Mouse (Mus musculus) hindbrain, embryonic 15.5 days (tissue): ENCODE data around the gene Cog2. TPM values are rescaled to one million over a fixed set of nuclear protein-coding genes. Genes with fewer than 3 reads are reported as not detected.

ENCODE experiments used
- ATAC-seq: fragments of 200-750 bp; cut with Nextera tagmentation; 2 replicates; pipeline ENCODE4 v1.8.0; 2017; ENCODE audit warnings: low read depth, moderate number of reproducible peaks, moderate TSS enrichment; ENCODE audit not compliant: low FRiP score
- H3K27ac ChIP-seq: fragments of 300-500 bp; sonication (generic); replicated peaks from 2 replicates; pipeline ENCODE4 v1.5.1; 2015; ENCODE audit warnings: mild to moderate bottlenecking, inconsistent platforms
- H3K27me3 ChIP-seq: fragments of 300-500 bp; sonication (generic); 2 replicates; pipeline ENCODE4 v1.6.1; 2015; ENCODE audit warnings: control low read depth, inconsistent platforms
- H3K36me3 ChIP-seq: fragments of 300-500 bp; sonication (generic); 2 replicates; pipeline ENCODE4 v1.6.1; 2015; ENCODE audit warnings: control low read depth, inconsistent platforms
- H3K4me1 ChIP-seq: fragments of 300-500 bp; sonication (generic); replicated peaks from 2 replicates; pipeline ENCODE4 v1.6.1; 2015; ENCODE audit warnings: control low read depth, inconsistent platforms
- H3K4me2 ChIP-seq: fragments of 300-500 bp; sonication (generic); 2 replicates; pipeline ENCODE4 v1.6.1; 2015; ENCODE audit warnings: moderate library complexity, mild to moderate bottlenecking, inconsistent platforms
- H3K4me3 ChIP-seq: fragments of 300-500 bp; sonication (generic); 2 replicates; pipeline ENCODE4 v1.5.1; 2015; ENCODE audit warnings: mild to moderate bottlenecking, inconsistent platforms
- H3K9ac ChIP-seq: fragments of 300-500 bp; sonication (generic); 2 replicates; pipeline ENCODE4 v1.6.1; 2015; ENCODE audit warnings: inconsistent platforms
- H3K9me3 ChIP-seq: fragments of 300-500 bp; sonication (generic); 2 replicates; pipeline ENCODE4 v1.6.1; 2016; ENCODE audit warnings: control low read depth, inconsistent platforms
- WGBS: fragments of 180-500 bp; shearing (Covaris S2); methylation state at CpG from one replicate; pipeline ENCODE4 v1.1.7; 2015; 5-methylcytosine and 5-hydroxymethylcytosine counted together
- polyA plus RNA-seq: library from polyadenylated mRNA; unstranded; fragments of >200 nt; fragmentation: Nextera tagmentation; extraction: Ambion mirVana; gene quantifications from 2 replicates; pipeline ENCODE4 v1.2.1, GENCODE M21; 2015

The Cog2 gene
- polyA plus RNA-seq, result 31.5 and 32.4 TPM in 2 replicates

DNA sequence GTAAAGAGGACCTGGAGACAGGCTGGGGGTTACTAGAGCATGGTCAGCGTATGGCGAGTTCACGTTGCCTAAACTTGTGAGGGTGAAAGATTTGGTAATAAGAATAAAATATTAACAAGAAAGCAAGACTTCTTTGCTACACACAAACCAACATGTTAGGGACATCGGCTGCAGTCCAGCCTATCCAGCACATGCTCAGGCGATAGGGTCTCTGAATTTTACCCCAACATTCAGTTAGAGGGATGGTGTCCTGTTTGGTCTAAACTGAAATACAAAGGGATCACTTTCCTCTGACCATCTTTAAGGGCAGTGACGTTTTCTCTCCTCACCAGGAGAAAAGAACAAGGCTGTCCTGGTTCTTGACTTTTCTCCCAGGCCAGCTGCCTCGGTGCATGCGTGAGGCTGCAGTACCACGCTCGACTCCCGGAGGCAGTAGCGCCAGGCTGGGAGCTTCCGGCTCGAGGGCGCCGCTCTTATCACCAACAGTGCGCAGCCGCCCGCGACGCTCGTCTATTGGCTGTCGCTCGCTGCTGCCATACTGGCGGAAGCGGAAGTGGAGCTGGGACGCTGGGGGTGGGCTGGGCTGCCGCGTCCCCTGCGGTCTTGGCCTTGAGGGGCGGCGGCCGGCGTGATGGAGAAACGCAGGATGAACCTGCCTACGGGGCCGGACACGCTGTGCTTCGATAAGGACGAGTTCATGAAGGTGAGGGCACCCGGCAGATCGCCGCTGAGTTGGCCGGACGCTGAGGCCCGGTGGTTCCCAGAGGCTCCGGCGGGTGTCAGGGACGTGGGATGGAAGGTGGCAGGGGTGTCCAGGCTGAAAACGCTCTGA lies at the start of gene Cog2:
Cog2 (plus strand) TSS at position 519 of the 832 bp plus-strand sequence.
- peak; percentile 99 for ATAC-seq
- 10% methylated on average over 50 of the region's 50 CpGs for WGBS
- no peaks in the 10 kb centered on the region for H3K36me3 ChIP-seq
- H3K27ac ChIP-seq, result peak within 1 kb of the TSS; percentile 52
- H3K4me2 ChIP-seq, result peak within 1 kb of the TSS; percentile 78
- peak within 1 kb of the TSS; percentile 93 for H3K9ac ChIP-seq
- H3K9me3 ChIP-seq, result no peaks in the 10 kb centered on the region
- peak within 1 kb of the TSS; percentile 77 for H3K4me3 ChIP-seq
- H3K27me3 ChIP-seq, result peaks cover 6% of the 10 kb centered on the region; the same call in 1 of the 2 replicates
- peaks cover 17% of the 10 kb centered on the region for H3K4me1 ChIP-seq

- 89% methylated on average over 5 of the region's 5 CpGs for WGBS
- ATAC-seq, result no peak
- Histone ChIP-seq H3K9ac (no peak overlapping the region), H3K4me2 (no peak overlapping the region), H3K27ac (no peak overlapping the region), H3K36me3 (no peaks in the 10 kb centered on the region), H3K4me3 (no peak overlapping the region), H3K9me3 (no peaks in the 10 kb centered on the region), H3K4me1 (no peaks in the 10 kb centered on the region), H3K27me3 (no peaks in the 10 kb centered on the region)
Observed at GRCm38 (mm10) chr8:124475690-124476089, 44.9 kb upstream of the Cog2 start.

- Histone ChIP-seq H3K27me3 (no peaks in the 10 kb centered on the region), H3K4me1 (no peaks in the 10 kb centered on the region), H3K9ac (no peak overlapping the region), H3K36me3 (no peaks in the 10 kb centered on the region), H3K9me3 (no peaks in the 10 kb centered on the region), H3K27ac (no peak overlapping the region), H3K4me2 (no peak overlapping the region), H3K4me3 (no peak overlapping the region)
- WGBS, result 24% methylated on average over 9 of the region's 9 CpGs
- no peak for ATAC-seq
Observed at GRCm38 (mm10) chr8:124476701-124477100, 43.9 kb upstream of the Cog2 start.

DNA sequence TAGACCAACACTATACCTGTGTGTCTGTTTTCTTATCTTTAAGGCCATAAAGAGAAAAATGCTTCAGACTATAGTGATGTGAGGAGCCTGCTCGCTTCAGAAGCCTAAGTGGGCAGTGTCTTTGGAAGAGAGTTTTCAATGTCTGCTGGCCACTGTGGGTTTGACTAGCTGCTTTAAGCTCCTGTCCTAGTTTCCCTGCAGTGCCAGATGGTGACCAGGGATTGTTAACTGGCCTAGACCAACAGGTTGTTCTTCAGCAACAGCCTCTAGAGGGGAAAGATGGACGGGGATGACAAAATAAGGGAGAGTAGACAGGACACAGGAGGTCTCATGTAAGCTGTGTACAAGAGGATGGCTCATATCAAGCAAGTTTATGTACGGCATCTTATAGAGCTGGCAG lies 41.3 kb upstream of the Cog2 start:
- 83% methylated on average over 3 of the region's 3 CpGs for WGBS
- no peak overlapping the region for H3K27ac ChIP-seq
- ATAC-seq, result no peak

DNA sequence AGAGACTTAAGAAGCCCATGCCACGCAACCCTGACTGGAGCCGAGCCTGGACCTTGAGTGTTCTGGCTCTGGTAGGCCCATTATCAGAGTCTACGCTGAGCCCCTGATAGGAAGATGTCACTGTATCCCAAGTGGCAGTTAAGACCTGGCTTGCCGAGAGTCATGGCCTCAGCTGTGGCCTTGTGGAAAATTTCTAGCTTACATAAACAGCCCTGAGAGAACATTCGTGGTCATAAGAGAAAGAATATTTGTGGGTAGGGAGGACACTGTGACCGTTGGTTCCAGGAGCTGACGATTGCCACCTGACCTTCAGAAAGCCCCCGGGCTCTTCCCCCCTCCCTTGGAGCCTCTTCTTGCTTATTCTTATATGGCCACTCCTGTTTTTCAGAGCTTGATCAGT lies 40.2 kb upstream of the Cog2 start:
- no peaks in the 10 kb centered on the region for H3K27me3 ChIP-seq
- 88% methylated on average over 8 of the region's 8 CpGs for WGBS
- ATAC-seq, result no peak

More for the DNA sequence above, 41.3 kb upstream of the Cog2 start:
- Histone ChIP-seq H3K9ac (no peak overlapping the region), H3K4me3 (no peak overlapping the region), H3K4me1 (no peaks in the 10 kb centered on the region), H3K27me3 (no peaks in the 10 kb centered on the region), H3K4me2 (no peak overlapping the region), H3K9me3 (no peaks in the 10 kb centered on the region), H3K36me3 (no peaks in the 10 kb centered on the region)

GRCm38 (mm10) chr8:124482790-124483189 lies 37.8 kb upstream of the Cog2 start:
- Histone ChIP-seq H3K27ac (no peak overlapping the region), H3K4me2 (no peak overlapping the region), H3K36me3 (no peaks in the 10 kb centered on the region), H3K9ac (no peak overlapping the region), H3K4me3 (no peak overlapping the region), H3K4me1 (no peaks in the 10 kb centered on the region), H3K9me3 (no peaks in the 10 kb centered on the region), H3K27me3 (no peaks in the 10 kb centered on the region)
- ATAC-seq, result no peak
- 92% methylated on average over 2 of the region's 2 CpGs for WGBS

More for the DNA sequence above, 40.2 kb upstream of the Cog2 start:
- Histone ChIP-seq H3K4me3 (no peak overlapping the region), H3K4me2 (no peak overlapping the region), H3K4me1 (no peaks in the 10 kb centered on the region), H3K9ac (no peak overlapping the region), H3K9me3 (no peaks in the 10 kb centered on the region), H3K27ac (no peak overlapping the region), H3K36me3 (no peaks in the 10 kb centered on the region)

GRCm38 (mm10) chr8:124483356-124484115 lies 37.0 kb upstream of the Cog2 start:
- no peaks in the 10 kb centered on the region for H3K9me3 ChIP-seq
- H3K4me2 ChIP-seq, result no peak overlapping the region
- ATAC-seq, result no peak
- H3K36me3 ChIP-seq, result no peaks in the 10 kb centered on the region
- H3K9ac ChIP-seq, result no peak overlapping the region
- 75% methylated on average over 7 of the region's 7 CpGs for WGBS
- no peaks in the 10 kb centered on the region for H3K27me3 ChIP-seq
- no peak overlapping the region for H3K4me3 ChIP-seq
- no peak overlapping the region for H3K27ac ChIP-seq
- H3K4me1 ChIP-seq, result no peaks in the 10 kb centered on the region

DNA sequence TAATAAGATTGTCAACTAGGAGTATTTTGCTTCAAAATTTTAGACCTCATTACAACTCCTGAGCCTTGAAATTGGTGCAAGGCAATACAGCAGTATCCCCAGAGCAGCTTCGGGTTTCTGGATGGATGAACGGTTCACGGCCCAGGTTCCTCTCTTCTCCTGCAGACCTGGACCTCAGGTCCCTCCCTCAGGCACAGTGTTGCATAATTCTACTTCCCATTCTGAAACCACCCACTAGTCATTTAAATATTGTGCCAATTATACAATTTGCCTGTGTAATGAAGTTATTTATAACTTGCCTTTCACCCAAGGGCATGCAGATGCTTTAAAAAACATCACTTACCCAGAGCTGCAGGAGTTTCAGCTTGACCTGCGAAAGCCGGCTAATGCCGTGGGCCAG lies 31.3 kb upstream of the Cog2 start:
- Histone ChIP-seq H3K4me1 (no peaks in the 10 kb centered on the region), H3K4me2 (no peak overlapping the region), H3K9me3 (no peaks in the 10 kb centered on the region), H3K9ac (no peak overlapping the region), H3K27me3 (no peaks in the 10 kb centered on the region), H3K27ac (no peak overlapping the region), H3K36me3 (no peaks in the 10 kb centered on the region), H3K4me3 (no peak overlapping the region)
- 85% methylated on average over 6 of the region's 6 CpGs for WGBS
- no peak for ATAC-seq

DNA sequence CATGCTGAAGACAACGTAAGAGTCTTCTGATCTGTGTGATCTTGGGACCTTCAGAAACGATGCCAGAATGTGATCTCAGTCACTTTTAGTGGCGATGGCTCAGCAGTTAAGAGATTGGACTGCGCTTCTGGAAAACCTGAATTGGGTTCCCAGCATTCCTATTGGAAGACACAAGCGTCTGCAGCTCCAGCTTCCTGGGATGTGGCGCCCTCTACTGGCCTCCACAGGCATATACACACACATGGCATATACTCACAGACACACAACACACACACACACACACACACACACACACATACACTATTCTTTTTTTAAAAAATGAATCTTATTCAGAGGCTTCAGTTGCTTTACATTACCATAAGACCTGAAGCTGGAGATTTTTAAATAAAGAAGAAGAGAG lies 30.8 kb upstream of the Cog2 start:
- Histone ChIP-seq H3K9ac (no peak overlapping the region), H3K36me3 (no peaks in the 10 kb centered on the region), H3K4me2 (no peak overlapping the region), H3K4me1 (no peaks in the 10 kb centered on the region), H3K27ac (no peak overlapping the region), H3K9me3 (no peaks in the 10 kb centered on the region), H3K4me3 (no peak overlapping the region), H3K27me3 (no peaks in the 10 kb centered on the region)
- no peak for ATAC-seq
- 89% methylated on average over 6 of the region's 6 CpGs for WGBS

- no peak overlapping the region for H3K27ac ChIP-seq
- ATAC-seq, result no peak
- no peaks in the 10 kb centered on the region for H3K9me3 ChIP-seq
- no peaks in the 10 kb centered on the region for H3K4me1 ChIP-seq
- no peak overlapping the region for H3K9ac ChIP-seq
- H3K36me3 ChIP-seq, result no peaks in the 10 kb centered on the region
- H3K27me3 ChIP-seq, result no peaks in the 10 kb centered on the region
- no peak overlapping the region for H3K4me3 ChIP-seq
- no peak overlapping the region for H3K4me2 ChIP-seq
- WGBS, result 56% methylated on average over 3 of the region's 3 CpGs
Observed at GRCm38 (mm10) chr8:124494397-124494796, 26.2 kb upstream of the Cog2 start.

DNA sequence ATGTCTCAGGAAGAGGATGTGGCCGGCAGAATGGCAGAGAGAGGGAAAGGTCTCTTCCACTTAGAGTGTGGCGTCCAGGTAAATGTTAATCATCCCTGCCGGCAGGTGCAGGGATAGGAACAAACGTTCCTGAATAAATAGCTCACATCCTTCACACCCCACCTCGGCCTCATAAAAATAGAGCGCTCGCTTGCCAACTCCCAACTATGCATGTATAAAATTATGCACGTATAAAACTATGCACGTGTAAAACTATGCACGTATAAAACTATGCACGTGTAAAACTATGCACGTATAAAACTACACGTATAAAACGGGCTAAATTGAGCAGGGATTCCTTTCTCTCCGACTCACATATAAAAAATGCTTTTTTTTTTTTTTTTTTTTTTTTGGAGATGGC lies 25.6 kb upstream of the Cog2 start:
- ATAC-seq, result no peak
- H3K36me3 ChIP-seq, result no peaks in the 10 kb centered on the region

GRCm38 (mm10) chr8:124495676-124496075 lies 24.9 kb upstream of the Cog2 start:
- Histone ChIP-seq H3K27ac (no peak overlapping the region), H3K9me3 (no peaks in the 10 kb centered on the region), H3K4me2 (no peak overlapping the region), H3K27me3 (no peaks in the 10 kb centered on the region), H3K9ac (no peak overlapping the region), H3K4me3 (no peak overlapping the region), H3K36me3 (no peaks in the 10 kb centered on the region), H3K4me1 (no peaks in the 10 kb centered on the region)
- WGBS, result 72% methylated on average over 11 of the region's 11 CpGs
- ATAC-seq, result no peak

More for the DNA sequence above, 25.6 kb upstream of the Cog2 start:
- H3K4me1 ChIP-seq, result no peaks in the 10 kb centered on the region
- 87% methylated on average over 15 of the region's 15 CpGs for WGBS
- no peak overlapping the region for H3K4me2 ChIP-seq
- no peaks in the 10 kb centered on the region for H3K27me3 ChIP-seq
- H3K27ac ChIP-seq, result no peak overlapping the region
- H3K9me3 ChIP-seq, result no peaks in the 10 kb centered on the region
- no peak overlapping the region for H3K9ac ChIP-seq
- no peak overlapping the region for H3K4me3 ChIP-seq
